Mouse (Mus musculus) testis, adult 2 months (tissue): ENCODE results near the gene Scn8a.

Experiments
- CTCF ChIP-seq: fragments of 200-500 bp; IDR thresholded peaks from 2 replicates; pipeline ENCODE4 v1.5.1; 2012; ENCODE audit warnings: low read depth, mild to moderate bottlenecking, inconsistent platforms, low read length, moderate library complexity; ENCODE audit not compliant: control insufficient read depth, insufficient read depth, insufficient replicate concordance
- POLR2A ChIP-seq: fragments of 200-500 bp; IDR thresholded peaks from 2 replicates; pipeline ENCODE4 v1.6.1; 2012; ENCODE audit warnings: low read depth, mild to moderate bottlenecking, inconsistent platforms, low read length, moderate library complexity; ENCODE audit not compliant: control insufficient read depth

DNA sequence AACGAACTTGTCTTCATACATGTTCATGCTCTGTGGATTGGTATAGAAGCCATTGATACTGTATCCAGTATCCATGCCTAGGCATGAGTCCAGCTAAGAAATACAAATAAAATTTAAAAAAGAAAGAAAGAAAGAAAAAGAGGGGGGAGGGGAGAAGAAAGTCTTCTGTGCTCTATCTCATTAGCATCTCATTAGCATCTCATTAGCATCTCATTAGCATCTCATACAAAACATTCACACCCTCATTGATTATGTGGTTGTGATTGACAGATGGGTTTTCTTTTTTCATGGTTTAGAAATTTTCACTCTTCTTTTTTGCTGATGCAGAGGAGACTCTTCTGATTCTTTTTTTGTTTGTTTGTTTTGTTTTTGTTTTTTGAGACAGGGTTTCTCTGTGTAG, 117.4 kb downstream of the Scn8a start:
- TF ChIP-seq CTCF (no peak), POLR2A (no peak)
